Mouse (Mus musculus): Measurements from ENCODE around the gene Fes. TPM values are rescaled to one million over a fixed set of nuclear protein-coding genes. Genes with fewer than 3 reads are reported as not detected.

Gene Fes
- polyA plus RNA-seq, 1 experiment from 2014 or later = 11.8 TPM

GRCm38 (mm10) chr7:80352920-80353319, 34.8 kb downstream of the Fes start:
- 92% methylated on average over 8 of the region's 8 CpGs for WGBS
- no peak for ATAC-seq (ENCODE audit: low FRiP score)
- Histone ChIP-seq H3K4me3 (no peak overlapping the region), H3K36me3 (peaks cover 73% of the 10 kb centered on the region), H3K4me1 (peaks cover 10% of the 10 kb centered on the region), H3K27ac (no peak overlapping the region), H3K9me3 (replicated peaks) (no peaks in the 10 kb centered on the region), H3K27me3 (no peaks in the 10 kb centered on the region), H3K4me2 (replicated peaks) (no peak overlapping the region), H3K9ac (no peak overlapping the region)

GRCm38 (mm10) chr7:80350808-80351207, 36.9 kb downstream of the Fes start:
- Histone ChIP-seq H3K4me2 (replicated peaks) (no peak overlapping the region), H3K9me3 (replicated peaks) (no peaks in the 10 kb centered on the region), H3K4me1 (no peaks in the 10 kb centered on the region), H3K4me3 (no peak overlapping the region), H3K9ac (no peak overlapping the region), H3K27ac (no peak overlapping the region), H3K36me3 (peaks cover 54% of the 10 kb centered on the region), H3K27me3 (no peaks in the 10 kb centered on the region)
- 69% methylated on average over 2 of the region's 2 CpGs for WGBS
- ATAC-seq (ENCODE audit: low FRiP score) = no peak

DNA sequence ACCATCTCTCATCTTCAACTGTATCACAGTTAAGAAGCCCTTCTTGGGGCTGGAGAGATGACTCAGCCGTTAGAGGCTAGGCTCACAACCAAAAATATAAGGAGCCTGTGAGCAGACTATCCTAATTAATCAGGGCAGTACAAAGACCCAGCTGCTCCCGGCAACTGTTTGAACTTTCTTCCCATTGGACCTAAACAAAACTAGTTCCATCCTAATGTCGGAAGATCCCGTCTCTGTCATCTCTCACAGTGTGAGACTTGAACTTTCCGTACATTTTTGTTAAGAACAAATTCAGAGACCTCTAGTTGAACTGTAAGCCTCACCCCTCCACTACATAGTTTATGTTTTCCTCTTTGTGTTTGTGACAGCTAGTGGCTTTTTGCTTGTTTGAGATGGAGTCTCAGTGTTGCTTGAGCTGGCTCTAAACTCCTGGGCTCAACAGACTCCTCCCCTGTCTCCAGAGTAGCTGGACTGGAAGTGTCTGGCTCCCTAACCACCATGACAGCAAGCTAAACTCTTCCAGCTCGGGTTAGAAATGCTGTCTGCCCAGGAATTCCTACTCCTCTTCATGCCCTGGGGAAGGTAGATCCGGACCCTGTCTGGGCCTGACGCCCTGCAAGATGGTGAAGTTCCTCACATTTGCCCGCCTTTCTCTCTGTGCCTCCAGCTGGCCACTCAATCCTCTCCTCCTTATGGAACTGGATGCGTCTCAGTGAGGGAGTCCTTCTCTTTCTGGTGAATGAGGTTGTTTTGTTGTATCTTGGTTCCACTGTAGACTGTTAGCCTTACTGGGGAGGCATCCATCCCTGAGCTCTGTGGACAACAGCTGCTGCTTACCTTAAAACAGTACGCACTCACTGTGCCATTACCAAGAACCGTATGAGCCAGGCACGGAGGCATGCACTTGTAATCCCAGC, 39.8 kb downstream of the Fes start:
- Histone ChIP-seq H3K9ac (no peak overlapping the region), H3K4me1 (peaks cover 6% of the 10 kb centered on the region), H3K36me3 (peaks cover 32% of the 10 kb centered on the region), H3K27me3 (no peaks in the 10 kb centered on the region), H3K27ac (no peak overlapping the region), H3K9me3 (replicated peaks) (no peaks in the 10 kb centered on the region), H3K4me3 (no peak overlapping the region), H3K4me2 (replicated peaks) (no peak overlapping the region)
- WGBS = 75% methylated on average over 13 of the region's 13 CpGs
- ATAC-seq (ENCODE audit: low FRiP score) = no peak

DNA sequence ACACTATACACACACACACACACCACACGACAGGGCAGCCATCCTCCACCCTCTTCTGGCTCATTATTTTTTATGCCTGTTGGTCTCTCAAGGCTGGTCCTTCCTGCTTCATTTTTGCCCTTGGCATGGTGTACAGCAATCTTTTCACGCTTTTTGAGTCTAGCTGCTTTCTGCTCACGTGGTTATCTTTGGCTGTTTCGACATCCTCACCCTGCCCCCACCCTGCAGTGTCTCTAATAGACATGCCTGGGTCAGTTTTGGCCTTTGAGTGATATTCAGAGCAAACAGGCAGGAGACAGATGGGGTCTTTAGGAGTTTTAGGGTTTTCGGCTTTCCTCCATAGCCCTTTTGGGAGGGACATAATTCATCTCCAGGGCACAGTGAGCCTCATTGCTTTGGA, 40.9 kb downstream of the Fes start:
- Histone ChIP-seq H3K9ac (no peak overlapping the region), H3K4me2 (replicated peaks) (no peak overlapping the region), H3K27ac (no peak overlapping the region), H3K4me1 (peaks cover 16% of the 10 kb centered on the region), H3K4me3 (no peak overlapping the region), H3K9me3 (replicated peaks) (no peaks in the 10 kb centered on the region), H3K27me3 (no peaks in the 10 kb centered on the region), H3K36me3 (peaks cover 23% of the 10 kb centered on the region)
- WGBS = 93% methylated on average over 5 of the region's 5 CpGs
- ATAC-seq (ENCODE audit: low FRiP score) = no peak

GRCm38 (mm10) chr7:80346173-80346572, 41.6 kb downstream of the Fes start:
- Histone ChIP-seq H3K27ac (no peak overlapping the region), H3K4me1 (peaks cover 23% of the 10 kb centered on the region), H3K4me2 (replicated peaks) (no peak overlapping the region), H3K36me3 (peaks cover 18% of the 10 kb centered on the region), H3K9ac (no peak overlapping the region), H3K4me3 (no peak overlapping the region), H3K9me3 (replicated peaks) (no peaks in the 10 kb centered on the region), H3K27me3 (no peaks in the 10 kb centered on the region)
- ATAC-seq (ENCODE audit: low FRiP score) = no peak
- WGBS = 96% methylated on average over 9 of the region's 9 CpGs

DNA sequence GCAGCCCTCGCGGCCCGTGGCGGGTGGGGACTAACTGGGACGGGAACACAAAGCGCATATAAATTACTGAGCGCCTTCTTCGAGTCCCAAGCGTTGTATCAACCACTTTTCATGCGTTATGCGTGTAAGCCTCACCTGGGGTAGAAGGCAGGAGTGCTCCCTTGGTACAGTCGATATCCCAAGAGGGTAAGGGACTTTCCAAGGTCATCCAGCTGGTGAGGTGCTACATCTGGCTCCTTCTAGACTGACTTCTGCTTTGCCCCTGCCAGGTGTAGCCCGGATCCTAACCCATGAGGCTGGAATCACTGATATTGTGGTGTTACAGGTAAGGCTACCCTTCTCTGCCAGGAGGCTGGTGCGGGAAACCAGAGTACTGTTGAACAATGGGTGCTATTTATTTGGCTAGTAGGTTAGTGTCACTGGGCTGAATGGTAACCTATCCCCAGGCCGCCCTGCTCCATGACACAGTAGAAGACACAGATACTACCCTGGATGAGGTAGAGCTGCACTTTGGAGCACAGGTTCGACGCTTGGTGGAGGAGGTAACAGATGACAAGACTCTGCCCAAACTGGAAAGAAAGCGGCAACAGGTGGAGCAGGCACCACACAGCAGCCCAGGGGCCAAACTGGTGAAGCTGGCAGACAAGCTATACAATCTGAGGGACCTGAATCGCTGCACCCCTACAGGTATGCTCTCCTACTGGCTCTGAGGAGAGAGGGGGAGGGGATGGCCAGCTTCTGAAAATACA, 44.3 kb downstream of the Fes start:
- no peaks in the 10 kb centered on the region for H3K9me3 ChIP-seq (replicated peaks)
- 0 out of 2 replicates have a peak, but pooled peaks have one; percentile 3 for ATAC-seq (ENCODE audit: low FRiP score)

DNA sequence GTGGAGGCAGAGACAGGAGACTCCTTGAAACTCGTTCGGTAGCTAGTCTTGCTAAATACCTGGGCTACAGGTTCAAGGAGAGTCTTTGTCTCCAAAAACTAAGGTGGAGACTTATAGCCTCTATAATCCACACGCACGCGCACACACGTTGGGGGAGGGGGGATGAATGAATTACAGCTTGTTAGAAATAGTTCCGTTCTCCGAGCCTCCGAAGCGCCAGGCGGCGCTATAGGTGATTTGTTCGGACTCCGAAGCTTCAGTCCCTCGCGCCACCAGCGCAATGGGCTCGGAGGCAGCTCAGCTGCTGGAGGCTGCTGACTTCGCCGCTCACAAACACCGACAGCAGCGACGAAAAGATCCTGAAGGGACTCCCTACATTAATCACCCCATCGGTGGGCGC, 44.9 kb downstream of the Fes start, which contains the start of gene Hddc3:
Gene Hddc3, plus strand, starts transcription at position 247 of the 400 bp plus-strand sequence.
- no peaks in the 10 kb centered on the region for H3K27me3 ChIP-seq
- H3K36me3 ChIP-seq = peaks cover under 1% of the 10 kb centered on the region; the same call in 1 of the 2 replicates
- peak within 1 kb of the TSS; percentile 75 for H3K9ac ChIP-seq
- H3K4me1 ChIP-seq = peaks cover 46% of the 10 kb centered on the region
- no peaks in the 10 kb centered on the region for H3K9me3 ChIP-seq (replicated peaks)
- peak within 1 kb of the TSS; percentile 86 for H3K27ac ChIP-seq
- H3K4me3 ChIP-seq = peak within 1 kb of the TSS; percentile 52
- peak; percentile 39 for ATAC-seq (ENCODE audit: low FRiP score)
- H3K4me2 ChIP-seq (replicated peaks) = peak within 1 kb of the TSS; percentile 75
- under 1% methylated on average over 25 of the region's 25 CpGs for WGBS

More for the DNA sequence above, 44.3 kb downstream of the Fes start:
- Histone ChIP-seq H3K4me1 (peaks cover 40% of the 10 kb centered on the region), H3K4me2 (replicated peaks) (peak overlapping the region; percentile 75), H3K27me3 (no peaks in the 10 kb centered on the region), H3K27ac (peak overlapping the region; percentile 86), H3K4me3 (peak overlapping the region; percentile 52), H3K9ac (peak overlapping the region; percentile 75), H3K36me3 (no peaks in the 10 kb centered on the region)
- 26% methylated on average over 19 of the region's 19 CpGs for WGBS

- ATAC-seq (ENCODE audit: low FRiP score) = no peak
- Histone ChIP-seq H3K27me3 (no peaks in the 10 kb centered on the region), H3K27ac (peak overlapping the region; percentile 78; the same call in 1 of the 2 replicates), H3K9ac (no peak overlapping the region), H3K9me3 (replicated peaks) (no peaks in the 10 kb centered on the region), H3K4me2 (replicated peaks) (no peak overlapping the region; the same call in 1 of the 2 replicates), H3K4me3 (no peak overlapping the region), H3K4me1 (peaks cover 51% of the 10 kb centered on the region), H3K36me3 (peaks cover 11% of the 10 kb centered on the region)
- WGBS = 64% methylated on average over 7 of the region's 7 CpGs
These were observed 46.0 kb downstream of the Fes start for GRCm38 (mm10) chr7:80341793-80342192.

DNA sequence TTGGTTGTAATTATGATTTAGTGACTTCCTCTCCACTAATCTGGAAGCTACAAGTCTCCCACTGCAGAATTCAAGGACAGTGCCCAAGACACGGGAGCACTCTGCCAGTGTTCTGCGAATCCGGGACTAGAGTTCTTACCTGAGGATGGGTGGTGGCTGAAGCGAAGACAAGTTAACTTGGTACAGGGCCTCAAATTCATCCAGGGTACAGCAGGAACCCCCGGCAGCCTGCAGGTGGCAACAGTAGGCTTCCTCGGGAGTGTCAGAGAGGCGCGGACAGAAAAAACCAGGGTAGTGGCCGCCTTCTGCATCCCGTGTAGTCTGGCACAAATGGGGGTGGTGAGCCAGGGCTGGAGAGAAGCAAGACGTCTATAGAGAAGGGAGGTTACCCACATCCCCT, 47.0 kb downstream of the Fes start, which contains the start of gene Unc45a:
Gene Unc45a, minus strand, starts transcription at position 213 of the 400 bp plus-strand sequence.
- Histone ChIP-seq H3K27me3 (no peaks in the 10 kb centered on the region), H3K4me3 (peak within 1 kb of the TSS; percentile 54), H3K9me3 (replicated peaks) (no peaks in the 10 kb centered on the region), H3K27ac (peak within 1 kb of the TSS; percentile 85), H3K36me3 (peaks cover 21% of the 10 kb centered on the region), H3K4me2 (replicated peaks) (peak within 1 kb of the TSS; percentile 92), H3K4me1 (peaks cover 51% of the 10 kb centered on the region), H3K9ac (peak within 1 kb of the TSS; percentile 84)
- 2% methylated on average over 11 of the region's 11 CpGs for WGBS
- ATAC-seq (ENCODE audit: low FRiP score) = peak; percentile 33

- Histone ChIP-seq H3K9ac (peak overlapping the region; percentile 84), H3K36me3 (peaks cover 29% of the 10 kb centered on the region), H3K4me1 (peaks cover 51% of the 10 kb centered on the region), H3K27me3 (no peaks in the 10 kb centered on the region), H3K9me3 (replicated peaks) (no peaks in the 10 kb centered on the region), H3K4me2 (replicated peaks) (peak overlapping the region; percentile 92), H3K4me3 (peak overlapping the region; percentile 54), H3K27ac (peak overlapping the region; percentile 85)
- under 1% methylated on average over 44 of the region's 45 CpGs for WGBS
- ATAC-seq (ENCODE audit: low FRiP score) = peak; percentile 94
These were observed 47.7 kb downstream of the Fes start for GRCm38 (mm10) chr7:80339793-80340628.

DNA sequence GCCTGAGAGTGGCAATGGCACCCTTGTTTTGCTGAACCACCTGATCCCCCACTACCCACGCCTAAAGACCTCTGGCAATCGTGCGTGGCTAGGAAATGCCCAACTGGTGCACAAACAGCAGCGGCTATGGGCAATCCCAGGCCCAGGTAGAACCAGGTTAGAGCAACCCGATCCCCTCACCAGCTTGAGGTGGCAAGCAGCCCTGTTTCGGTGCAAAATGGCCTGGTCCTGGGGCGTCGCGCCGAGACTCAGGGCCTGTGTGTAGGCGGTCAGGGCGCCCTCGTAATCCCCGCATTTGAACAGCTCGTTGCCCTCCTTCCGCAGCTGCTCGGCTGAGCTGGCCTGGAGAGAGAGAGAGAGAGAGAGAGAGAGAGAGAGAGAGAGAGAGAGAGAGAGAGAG, 48.4 kb downstream of the Fes start:
- ATAC-seq (ENCODE audit: low FRiP score) = no peak
- WGBS = 9% methylated on average over 17 of the region's 17 CpGs
- H3K27ac ChIP-seq = peak overlapping the region; percentile 60; the same call in 1 of the 2 replicates
- peaks cover 51% of the 10 kb centered on the region for H3K4me1 ChIP-seq
- peak overlapping the region; percentile 84 for H3K9ac ChIP-seq
- no peaks in the 10 kb centered on the region for H3K9me3 ChIP-seq (replicated peaks)
- H3K36me3 ChIP-seq = peaks cover 36% of the 10 kb centered on the region
- H3K4me2 ChIP-seq (replicated peaks) = peak overlapping the region; percentile 92
- H3K4me3 ChIP-seq = peak overlapping the region; percentile 54
- no peaks in the 10 kb centered on the region for H3K27me3 ChIP-seq

All from hindbrain, embryonic 12.5 days (tissue).